Mouse (Mus musculus) fat pad, adult 2 months (tissue): ENCODE data around the gene Erc1.

Source experiments
- DNase-seq: peaks from one replicate; pipeline ENCODE4 v3.0.0-alpha.2; 2011; ENCODE audit warnings: low read depth, low spot score; ENCODE audit errors: extremely low read depth

Gene Erc1

GRCm38 (mm10) chr6:119526498-119526897, 321.5 kb downstream of the Erc1 start:
- DNase-seq, result no peak

- DNase-seq, result no peak
Observed at GRCm38 (mm10) chr6:119521931-119522391, 326.0 kb downstream of the Erc1 start.

GRCm38 (mm10) chr6:119521482-119521900, 326.5 kb downstream of the Erc1 start:
- DNase-seq, result no peak
